Mouse (Mus musculus): ENCODE results near the gene Olfr1286. TPM values are rescaled to one million over a fixed set of nuclear protein-coding genes. Genes with fewer than 3 reads are reported as not detected.

Gene Olfr1286
- polyA plus RNA-seq (2017; shearing (Covaris generic)): not detected

DNA sequence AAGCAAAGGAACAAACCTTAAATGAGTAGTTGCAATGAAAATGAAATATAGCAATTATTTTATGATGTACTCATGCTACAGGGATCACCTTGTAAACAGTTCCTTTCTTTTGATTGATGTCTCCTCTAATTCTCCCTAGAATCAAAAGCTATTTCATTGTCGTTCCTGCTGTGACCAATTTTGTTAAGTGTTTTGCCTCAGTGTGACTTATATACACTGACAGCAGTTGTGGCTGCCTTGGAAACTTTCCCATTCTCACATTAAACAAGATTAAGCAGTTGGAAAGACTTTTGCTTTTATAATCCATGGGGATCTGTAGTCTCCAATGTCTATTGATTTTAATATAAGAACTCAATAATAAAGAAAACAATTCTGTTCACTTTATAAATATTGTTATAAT, at the start of gene Olfr1286:
Olfr1286 (minus strand) TSS at position 185 of the 400 bp plus-strand sequence.
- no peak for ATAC-seq

DNA sequence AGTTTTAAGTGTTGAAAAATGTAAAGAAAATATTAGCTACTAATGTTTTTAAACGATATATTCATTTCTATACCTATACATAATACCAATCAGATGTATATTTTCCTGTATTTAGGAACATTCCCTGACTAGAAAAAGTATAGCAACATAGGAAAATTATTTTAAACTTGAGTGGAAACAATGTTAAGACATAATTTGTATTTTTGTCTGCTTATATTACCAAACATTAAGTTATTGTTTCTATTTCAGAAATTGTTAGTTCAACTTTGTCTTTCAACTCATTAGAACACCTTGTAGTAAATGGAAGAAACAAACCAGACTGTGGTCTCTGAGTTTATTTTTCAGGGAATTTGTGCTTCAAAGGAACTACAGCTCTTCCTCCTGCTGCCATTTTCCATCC, 25.9 kb upstream of the Olfr1286 start, which contains the start of gene Olfr1287:
Olfr1287 (plus strand) TSS at position 301 of the 400 bp plus-strand sequence.
- ATAC-seq: no peak

DNA sequence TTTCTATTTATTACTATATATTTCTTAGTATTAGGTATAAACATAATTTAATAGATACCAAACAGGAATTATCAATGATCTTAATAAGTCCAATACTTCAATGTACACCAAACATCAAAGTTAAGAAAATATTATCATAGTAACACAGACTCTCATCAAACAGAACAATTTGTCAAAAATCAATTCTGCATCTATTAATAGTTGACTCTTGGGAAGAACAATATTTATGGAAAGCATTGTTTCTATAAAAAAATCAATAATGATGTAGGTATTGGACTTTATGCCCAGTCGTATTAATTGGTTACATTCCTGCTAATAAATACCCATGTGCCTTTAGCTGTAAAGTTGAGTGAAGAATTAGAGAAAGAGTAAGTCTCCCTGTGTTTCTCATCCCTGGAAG, 47.7 kb downstream of the Olfr1286 start, which contains the start of gene Olfr1284:
Olfr1284 (plus strand) TSS at position 301 of the 400 bp plus-strand sequence.
- no peak for ATAC-seq

Other genes starting within 250 kb of the Olfr1286 start
- gene 4930430A15Rik, start 193.5 kb downstream of the Olfr1286 start, polyA plus RNA-seq (2017; shearing (Covaris generic)): not detected
- gene Olfr1275, start 187.8 kb downstream of the Olfr1286 start, polyA plus RNA-seq (2017; shearing (Covaris generic)): not detected
- not detected for gene Olfr1276, start 168.6 kb downstream of the Olfr1286 start, polyA plus RNA-seq (2017; shearing (Covaris generic))
- gene Olfr1277, start 149.0 kb downstream of the Olfr1286 start, polyA plus RNA-seq (2017; shearing (Covaris generic)): not detected
- not detected for gene Olfr1278, start 133.0 kb downstream of the Olfr1286 start, polyA plus RNA-seq (2017; shearing (Covaris generic))
- not detected for gene Olfr1279, start 122.5 kb downstream of the Olfr1286 start, polyA plus RNA-seq (2017; shearing (Covaris generic))
- not detected for gene Olfr1280, start 109.1 kb downstream of the Olfr1286 start, polyA plus RNA-seq (2017; shearing (Covaris generic))
- not detected for gene Olfr1281, start 96.6 kb downstream of the Olfr1286 start, polyA plus RNA-seq (2017; shearing (Covaris generic))
- gene Olfr1282, start 87.0 kb downstream of the Olfr1286 start, polyA plus RNA-seq (2017; shearing (Covaris generic)): not detected
- gene Olfr1283, start 56.3 kb downstream of the Olfr1286 start, polyA plus RNA-seq (2017; shearing (Covaris generic)): not detected
- gene Olfr1284, start 47.6 kb downstream of the Olfr1286 start, polyA plus RNA-seq (2017; shearing (Covaris generic)): not detected
- not detected for gene Olfr1287, start 26.0 kb upstream of the Olfr1286 start, polyA plus RNA-seq (2017; shearing (Covaris generic))
- not detected for gene Olfr1288, start 51.0 kb upstream of the Olfr1286 start, polyA plus RNA-seq (2017; shearing (Covaris generic))
- gene Olfr1289, start 57.7 kb upstream of the Olfr1286 start, polyA plus RNA-seq (2017; shearing (Covaris generic)): not detected
- not detected for gene Olfr1290, start 70.7 kb upstream of the Olfr1286 start, polyA plus RNA-seq (2017; shearing (Covaris generic))
- gene Olfr1291-ps1, start 74.1 kb upstream of the Olfr1286 start, polyA plus RNA-seq (2017; shearing (Covaris generic)): under 1 TPM in 1 of 3 experiments, not detected in 2; 0.07 TPM
- gene Olfr1293-ps, start 102.1 kb upstream of the Olfr1286 start, polyA plus RNA-seq (2017; shearing (Covaris generic)): not detected
- not detected for gene Olfr1294, start 117.2 kb upstream of the Olfr1286 start, polyA plus RNA-seq (2017; shearing (Covaris generic))
- gene Olfr1295, start 146.6 kb upstream of the Olfr1286 start, polyA plus RNA-seq (2017; shearing (Covaris generic)): not detected
- gene Olfr1297, start 203.4 kb upstream of the Olfr1286 start, polyA plus RNA-seq (2017; shearing (Covaris generic)): not detected
- gene Olfr1298, start 226.1 kb upstream of the Olfr1286 start, polyA plus RNA-seq (2017; shearing (Covaris generic)): not detected
- gene Olfr1299, start 238.3 kb upstream of the Olfr1286 start, polyA plus RNA-seq (2017; shearing (Covaris generic)): not detected

Data from inflammation-experienced regulatory T-cells, adult 6 months (primary cell).